In genomic region chr3:101575527-101576085, GRCm38 (mm10) we compare ENCODE assay signal across 17 mouse cellular contexts. TPM values are rescaled to one million over a fixed set of nuclear protein-coding genes. Genes with fewer than 3 reads are reported as not detected.
DNase-seq lines count a peak whose midpoint lies in the region; ATAC-seq and TF ChIP-seq lines count a peak whose summit lies in the region.
"Had no signal": no experiment of that assay in that cellular context is flagged by ENCODE, and none has a peak within 500 bp of the region (broad histone marks: within the 10 kb centered on the region; RNA-seq: fewer than 3 reads in every experiment).

No protein-coding gene starts in this region.

- WGBS in midbrain, embryonic 11.5 days = 88% methylated on average over 9 of the region's 9 CpGs
- whole genome bisulfite sequencing in midbrain, embryonic 10.5 days = 90% methylated on average over 9 of the region's 9 CpGs

- DNase-seq in cerebellum, adult 11-12 months = peak; percentile 37
- DNase-seq in cerebellum, postnatal 10 days = no peak
- peak; percentile 38 for DNase-seq in kidney, adult 11 months
- no peak for DNase-seq in kidney, postnatal 4 days
- peak; percentile 83 for DNase-seq in midbrain, embryonic 11.5 days (ENCODE audit: low spot score, missing footprints)
- no peak for DNase-seq in midbrain, embryonic 10.5 days (ENCODE audit: low spot score)
- DNase-seq: B cell, adult 2 months; gastrocnemius, postnatal 25 days; left cerebral cortex, postnatal 4 days; lung, postnatal 14 days had no signal

- no peak overlapping the region for H3ac ChIP-seq in myocyte (ENCODE audit: control insufficient read depth, insufficient read length)

- H3K27me3 ChIP-seq in midbrain, embryonic 11.5 days (ENCODE audit: control insufficient read depth, insufficient read depth, low read length) = no peaks in the 10 kb centered on the region
- no peaks in the 10 kb centered on the region for H3K27me3 ChIP-seq in midbrain, embryonic 10.5 days (ENCODE audit: low read depth, poor library complexity, severe bottlenecking)
- H3K27me3 ChIP-seq in myocyte (ENCODE audit: control insufficient read depth, insufficient read depth, insufficient read length) = no peaks in the 10 kb centered on the region
- H3K27me3 ChIP-seq: forebrain, embryonic 13.5 days; hindbrain, embryonic 15.5 days; liver, embryonic 12.5 days had no signal

- no peak overlapping the region for H3K4me2 ChIP-seq in midbrain, embryonic 11.5 days
- H3K4me2 ChIP-seq in myocyte (ENCODE audit: low read depth) = no peak overlapping the region
- H3K4me2 ChIP-seq: forebrain, embryonic 13.5 days; hindbrain, embryonic 15.5 days; liver, embryonic 12.5 days had no signal

- peaks cover 14% of the 10 kb centered on the region for H3K4me1 ChIP-seq in midbrain, embryonic 11.5 days (ENCODE audit: control insufficient read depth, insufficient read depth, low read length)
- H3K4me1 ChIP-seq in midbrain, embryonic 10.5 days = peaks cover 45% of the 10 kb centered on the region

- H3K27ac ChIP-seq in midbrain, embryonic 11.5 days (ENCODE audit: low read depth, low read length) = no peak overlapping the region
- H3K27ac ChIP-seq in midbrain, embryonic 10.5 days (replicated peaks) = no peak overlapping the region
- H3K27ac ChIP-seq: embryonic facial prominence, embryonic 10.5 days; forebrain, embryonic 13.5 days; hindbrain, embryonic 15.5 days; layer of hippocampus, adult 2 months; liver, embryonic 12.5 days had no signal

- H3K79me2 ChIP-seq in myocyte (ENCODE audit: control insufficient read depth, insufficient read depth) = no peaks in the 10 kb centered on the region

- no peaks in the 10 kb centered on the region for H3K9me3 ChIP-seq in midbrain, embryonic 11.5 days (ENCODE audit: control insufficient read depth, low read length)
- peaks cover 2% of the 10 kb centered on the region for H3K9me3 ChIP-seq in midbrain, embryonic 10.5 days (replicated peaks)
- H3K9me3 ChIP-seq: embryonic facial prominence, embryonic 10.5 days; forebrain, embryonic 13.5 days; hindbrain, embryonic 15.5 days; liver, embryonic 12.5 days had no signal

- H3K9ac ChIP-seq in midbrain, embryonic 11.5 days (ENCODE audit: low read length) = no peak overlapping the region
- H3K9ac ChIP-seq: forebrain, embryonic 13.5 days; hindbrain, embryonic 15.5 days; liver, embryonic 12.5 days had no signal

- H3K36me3 ChIP-seq in midbrain, embryonic 11.5 days (ENCODE audit: control insufficient read depth, insufficient read depth, low read length) = peaks cover 26% of the 10 kb centered on the region; the same call in 1 of the 2 replicates
- peaks cover 64% of the 10 kb centered on the region for H3K36me3 ChIP-seq in midbrain, embryonic 10.5 days
- peaks cover 29% of the 10 kb centered on the region for H3K36me3 ChIP-seq in myocyte (ENCODE audit: control insufficient read depth, insufficient read depth)

- no peak overlapping the region for H3K4me3 ChIP-seq in midbrain, embryonic 11.5 days (ENCODE audit: low read depth, low read length)
- H3K4me3 ChIP-seq in midbrain, embryonic 10.5 days = no peak overlapping the region
- H3K4me3 ChIP-seq in myocyte = no peak overlapping the region
- H3K4me3 ChIP-seq: embryonic facial prominence, embryonic 10.5 days; forebrain, embryonic 13.5 days; hindbrain, embryonic 15.5 days; layer of hippocampus, adult 2 months; liver, embryonic 12.5 days had no signal

- no peak for ATAC-seq in midbrain, embryonic 11.5 days (ENCODE audit: low FRiP score)
- ATAC-seq: forebrain, embryonic 13.5 days; intestine, embryonic 16.5 days; liver, embryonic 12.5 days had no signal

- TF ChIP-seq POLR2A in myocyte (IDR thresholded peaks at IDR 0.05; ENCODE audit: insufficient read length, low read depth) = no peak

TF ChIP-seq in myocyte, 11 proteins besides CTCF, POLR2A, EP300 and RAD21:
- TF ChIP-seq MYOG (IDR thresholded peaks at IDR 0.05; ENCODE audit: control insufficient read depth in 1 of 3, insufficient read depth in 1 of 3, insufficient read length in 2 of 3, low read depth in 2 of 3) (no peak), CEBPB (IDR thresholded peaks at IDR 0.05; ENCODE audit: insufficient read depth, poor library complexity, severe bottlenecking) (no peak), E2F4 (IDR thresholded peaks at IDR 0.05; ENCODE audit: insufficient read depth) (no peak), TCF12 (IDR thresholded peaks at IDR 0.05; ENCODE audit: insufficient read depth, poor library complexity, severe bottlenecking) (no peak), POLR2AphosphoS2 (IDR thresholded peaks at IDR 0.05; ENCODE audit: insufficient read length, low read depth) (peak; percentile 42), REST (IDR thresholded peaks at IDR 0.05; ENCODE audit: insufficient read depth, insufficient read length) (no peak)

RNA-seq across cellular contexts. Expression of gene Atp1a1, which starts 28.9 kb away (rescaled TPM):
- polyA plus RNA-seq in midbrain, embryonic 11.5 days (2014; fragmentation: Nextera tagmentation; extraction: Ambion mirVana) = 81.3 and 87.0 TPM in 2 replicates
- polyA plus RNA-seq in midbrain, embryonic 10.5 days (2016; fragmentation: Nextera tagmentation; extraction: Ambion mirVana) = 39.6 and 43.5 TPM in 2 replicates
- polyA plus RNA-seq in myocyte (2012; fragmentation: generic; extraction: Trizol) = 389 TPM

Comparison
In these comparisons a context has a peak if more than half of its experiments do, and no peak if none do; other contexts are left out.
1. DNase-seq: peak in cerebellum, adult 11-12 months (single experiment), kidney, adult 11 months (single experiment) and midbrain, embryonic 11.5 days (single experiment); none in cerebellum, postnatal 10 days (0 of 2), kidney, postnatal 4 days (0 of 2) and midbrain, embryonic 10.5 days (single experiment).